Mouse (Mus musculus): ENCODE measurements around the gene Gdpd3. TPM values are rescaled to one million over a fixed set of nuclear protein-coding genes. Genes with fewer than 3 reads are reported as not detected.

Gene Gdpd3
- total and polyA plus RNA-seq, 2 experiments from 2014 or later, result 0.97 to 2.5 TPM

DNA sequence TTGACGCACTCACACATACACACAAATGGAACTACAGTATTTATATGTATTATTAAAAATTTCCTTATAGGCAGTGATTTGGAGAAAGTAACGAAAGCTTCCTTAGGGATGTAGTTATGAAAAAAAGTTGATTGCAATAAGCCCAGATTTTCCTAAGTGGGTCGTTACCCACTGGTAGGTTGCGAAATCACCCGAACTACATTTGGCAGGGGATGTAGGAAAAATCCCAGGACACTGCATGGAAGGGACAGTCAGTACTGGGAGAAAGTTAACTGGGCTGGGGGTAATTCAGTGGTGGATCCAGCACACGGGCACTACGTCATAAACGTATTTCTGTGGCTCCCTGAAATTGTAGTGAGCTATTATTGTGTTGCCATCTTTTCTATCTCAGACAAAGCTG, 50.4 kb downstream of the Gdpd3 start:
- H3K36me3 ChIP-seq (ENCODE audit: insufficient read depth), result no peaks in the 10 kb centered on the region
- H3K27me3 ChIP-seq (ENCODE audit: insufficient read depth, low read length), result no peaks in the 10 kb centered on the region
- H3K4me1 ChIP-seq (ENCODE audit: insufficient read depth), result no peaks in the 10 kb centered on the region
- no peak for DNase-seq
- H3K4me2 ChIP-seq (ENCODE audit: low read depth), result no peak overlapping the region
- H3K9me3 ChIP-seq (ENCODE audit: low read length), result no peaks in the 10 kb centered on the region
- H3K4me3 ChIP-seq (ENCODE audit: low read depth, low read length), result no peak overlapping the region
- 83% methylated on average over 8 of the region's 8 CpGs for whole genome bisulfite sequencing
- no peak overlapping the region for H3K9ac ChIP-seq
- no peak for TF ChIP-seq CTCF (IDR thresholded peaks at IDR 0.05; ENCODE audit: low read depth)
- no peak overlapping the region for H3K27ac ChIP-seq (ENCODE audit: low read depth, low read length)
- no peak for ATAC-seq

DNA sequence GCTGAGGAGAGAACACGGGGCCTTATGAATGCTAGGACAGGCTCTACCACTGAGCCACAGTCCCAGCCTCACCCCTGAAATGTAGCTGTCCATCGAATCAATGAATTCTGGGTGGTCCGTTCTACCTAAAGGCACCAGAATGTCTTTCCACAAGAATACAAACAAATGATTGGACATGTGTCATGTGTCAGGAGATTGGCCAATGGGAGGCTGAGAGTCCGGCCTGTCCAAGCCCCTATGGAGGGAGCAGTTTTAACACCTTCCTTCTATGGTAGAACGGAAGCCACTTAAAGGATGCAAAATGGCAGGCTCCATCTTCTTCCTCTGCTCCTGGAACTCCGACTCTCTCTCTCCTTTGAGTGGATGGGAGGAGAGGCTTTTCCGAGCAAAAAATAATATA, 51.5 kb downstream of the Gdpd3 start:
- Histone ChIP-seq H3K9ac (no peak overlapping the region), H3K4me2 (ENCODE audit: low read depth) (no peak overlapping the region)

DNA sequence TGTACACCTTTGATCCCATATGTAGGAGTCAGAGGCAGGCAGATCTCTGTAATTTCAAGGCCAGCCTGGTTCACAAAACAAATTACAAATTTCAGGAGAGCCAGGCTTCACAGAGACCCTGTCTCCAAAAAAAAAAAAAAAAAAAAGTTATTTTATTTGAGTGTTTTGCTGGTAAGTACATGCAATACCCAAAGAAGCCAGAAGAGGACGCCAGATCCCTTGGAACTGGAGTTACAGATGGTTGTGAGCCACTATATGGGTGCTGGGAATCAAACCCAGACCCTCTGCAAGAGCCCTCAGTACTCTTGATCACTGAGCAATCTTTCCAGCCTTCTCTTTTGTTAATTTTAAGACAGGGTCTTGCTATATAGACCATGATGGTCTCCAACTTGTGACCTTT, 52.7 kb downstream of the Gdpd3 start:
- Histone ChIP-seq H3K4me3 (ENCODE audit: low read depth, low read length) (no peak overlapping the region), H3K9me3 (ENCODE audit: low read length) (no peaks in the 10 kb centered on the region), H3K9ac (no peak overlapping the region), H3K27me3 (ENCODE audit: insufficient read depth, low read length) (no peaks in the 10 kb centered on the region), H3K4me1 (ENCODE audit: insufficient read depth) (peaks cover 7% of the 10 kb centered on the region; the same call in 1 of the 2 replicates), H3K4me2 (ENCODE audit: low read depth) (no peak overlapping the region), H3K27ac (ENCODE audit: low read depth, low read length) (no peak overlapping the region), H3K36me3 (ENCODE audit: insufficient read depth) (no peaks in the 10 kb centered on the region)
- ATAC-seq (no peak), DNase-seq (no peak)
- peak; percentile 31 for TF ChIP-seq CTCF (IDR thresholded peaks at IDR 0.05; ENCODE audit: low read depth)
- 45% methylated on average over 1 of the region's 1 CpGs for WGBS

More for the DNA sequence above, 51.5 kb downstream of the Gdpd3 start:
- Histone ChIP-seq H3K27ac (ENCODE audit: low read depth, low read length) (no peak overlapping the region), H3K9me3 (ENCODE audit: low read length) (no peaks in the 10 kb centered on the region), H3K36me3 (ENCODE audit: insufficient read depth) (no peaks in the 10 kb centered on the region), H3K27me3 (ENCODE audit: insufficient read depth, low read length) (no peaks in the 10 kb centered on the region), H3K4me1 (ENCODE audit: insufficient read depth) (peaks cover 7% of the 10 kb centered on the region; the same call in 1 of the 2 replicates), H3K4me3 (ENCODE audit: low read depth, low read length) (no peak overlapping the region)
- ATAC-seq (no peak), DNase-seq (no peak)
- no peak for TF ChIP-seq CTCF (IDR thresholded peaks at IDR 0.05; ENCODE audit: low read depth)
- WGBS, result 87% methylated on average over 7 of the region's 7 CpGs

DNA sequence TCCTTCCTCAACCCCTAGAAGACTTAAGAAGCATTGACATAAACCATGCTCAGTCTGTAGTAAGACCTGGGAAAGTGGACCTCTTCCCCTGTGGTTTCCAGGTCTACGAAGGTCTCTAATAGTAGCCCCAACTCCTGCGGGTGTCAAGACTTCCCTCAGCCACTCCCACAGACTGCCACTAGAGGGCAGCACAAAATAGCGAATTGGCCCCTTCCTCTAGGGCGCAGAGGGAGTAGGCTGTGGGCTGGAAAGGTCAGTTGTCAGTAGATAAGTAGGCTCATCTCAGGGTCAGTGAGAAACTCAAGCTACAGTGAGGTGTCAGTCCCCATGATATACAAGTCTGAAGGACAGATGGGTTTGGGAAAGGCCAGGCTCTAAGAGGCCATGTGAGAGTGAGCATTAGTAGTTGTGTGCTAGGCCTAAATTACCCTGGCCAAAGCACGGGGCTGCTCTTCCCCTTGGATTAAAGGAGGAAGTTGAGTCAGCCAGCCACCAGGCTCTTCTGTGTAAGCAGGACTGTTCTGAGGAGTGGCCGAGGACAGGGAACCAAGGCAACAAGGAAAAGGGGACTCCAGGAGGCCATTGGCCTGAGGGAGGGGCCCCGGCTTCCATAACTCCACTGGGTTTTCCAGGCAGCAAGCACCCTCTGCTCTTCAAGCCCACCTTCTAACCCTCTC, 55.8 kb downstream of the Gdpd3 start:
- TF ChIP-seq CTCF (IDR thresholded peaks at IDR 0.05; ENCODE audit: low read depth), result peak; percentile 97
- DNase-seq, result peak; percentile 89
- Histone ChIP-seq H3K9me3 (ENCODE audit: low read length) (no peaks in the 10 kb centered on the region), H3K4me3 (ENCODE audit: low read depth, low read length) (peak overlapping the region; percentile 88; the same call in 1 of the 2 replicates), H3K4me2 (ENCODE audit: low read depth) (peak overlapping the region; percentile 81), H3K4me1 (ENCODE audit: insufficient read depth) (peaks cover 10% of the 10 kb centered on the region; the same call in 1 of the 2 replicates), H3K9ac (peak overlapping the region; percentile 87; the same call in 1 of the 2 replicates), H3K36me3 (ENCODE audit: insufficient read depth) (peaks cover 6% of the 10 kb centered on the region; the same call in 1 of the 2 replicates), H3K27ac (ENCODE audit: low read depth, low read length) (peak overlapping the region; percentile 84; the same call in 1 of the 2 replicates), H3K27me3 (ENCODE audit: insufficient read depth, low read length) (no peaks in the 10 kb centered on the region)
- ATAC-seq, result peak; percentile 56
- 22% methylated on average over 7 of the region's 7 CpGs for WGBS

DNA sequence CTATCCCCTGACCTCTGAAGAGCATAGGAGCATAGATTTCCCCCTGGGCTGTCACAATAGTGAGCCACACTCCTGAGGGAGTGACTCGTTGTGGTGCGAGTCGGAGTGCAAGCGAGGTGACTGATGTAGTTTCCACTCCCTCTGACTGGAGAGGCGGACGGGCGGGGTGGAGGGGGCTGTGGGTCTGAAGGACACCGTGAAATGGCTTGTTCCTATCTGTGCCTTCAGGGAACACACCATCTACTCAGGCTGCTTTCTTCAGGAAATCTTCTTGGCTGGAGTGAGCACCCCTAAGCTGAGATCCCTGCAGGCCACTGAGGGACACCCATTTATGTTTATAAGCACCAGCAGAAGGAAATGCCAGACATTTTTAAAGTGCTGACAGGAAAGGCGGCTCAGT, 56.6 kb downstream of the Gdpd3 start:
- Histone ChIP-seq H3K4me2 (ENCODE audit: low read depth) (peak overlapping the region; percentile 81), H3K36me3 (ENCODE audit: insufficient read depth) (peaks cover 12% of the 10 kb centered on the region; the same call in 1 of the 2 replicates), H3K4me1 (ENCODE audit: insufficient read depth) (peaks cover 10% of the 10 kb centered on the region; the same call in 1 of the 2 replicates), H3K27ac (ENCODE audit: low read depth, low read length) (peak overlapping the region; percentile 84), H3K27me3 (ENCODE audit: insufficient read depth, low read length) (no peaks in the 10 kb centered on the region), H3K9ac (peak overlapping the region; percentile 87), H3K9me3 (ENCODE audit: low read length) (no peaks in the 10 kb centered on the region), H3K4me3 (ENCODE audit: low read depth, low read length) (peak overlapping the region; percentile 88)
- WGBS, result 18% methylated on average over 9 of the region's 9 CpGs
- ATAC-seq (peak; percentile 15; the same call in 1 of the 2 replicates), DNase-seq (peak; percentile 35)
- no peak for TF ChIP-seq CTCF (IDR thresholded peaks at IDR 0.05; ENCODE audit: low read depth)

DNA sequence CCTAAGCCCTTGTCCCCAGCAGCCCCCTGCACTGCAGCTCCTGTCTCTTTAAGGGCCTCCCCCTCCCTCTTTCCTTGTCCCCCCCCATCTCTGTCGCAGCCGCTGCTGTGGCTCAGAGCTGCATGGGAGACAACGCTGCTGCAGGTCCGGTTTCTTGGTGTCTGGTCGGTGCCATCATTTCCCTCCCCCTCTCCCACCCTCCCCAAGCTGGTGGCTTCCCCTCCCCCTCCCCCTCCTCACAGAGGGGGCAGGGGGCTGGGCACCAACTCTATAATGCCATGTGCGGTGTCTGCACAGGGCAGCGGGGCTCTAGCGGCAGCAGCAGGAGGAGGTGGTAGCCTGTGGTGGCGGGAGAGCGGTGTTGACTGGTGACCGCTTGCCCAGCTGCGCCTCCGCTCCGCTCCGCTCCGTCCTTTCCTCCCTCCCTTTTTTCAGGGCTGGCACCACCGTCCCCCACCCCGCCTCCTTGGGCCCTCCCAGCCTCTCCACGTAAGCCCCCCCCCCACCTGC, 57.1 kb downstream of the Gdpd3 start:
- peak; percentile 88 for ATAC-seq

DNA sequence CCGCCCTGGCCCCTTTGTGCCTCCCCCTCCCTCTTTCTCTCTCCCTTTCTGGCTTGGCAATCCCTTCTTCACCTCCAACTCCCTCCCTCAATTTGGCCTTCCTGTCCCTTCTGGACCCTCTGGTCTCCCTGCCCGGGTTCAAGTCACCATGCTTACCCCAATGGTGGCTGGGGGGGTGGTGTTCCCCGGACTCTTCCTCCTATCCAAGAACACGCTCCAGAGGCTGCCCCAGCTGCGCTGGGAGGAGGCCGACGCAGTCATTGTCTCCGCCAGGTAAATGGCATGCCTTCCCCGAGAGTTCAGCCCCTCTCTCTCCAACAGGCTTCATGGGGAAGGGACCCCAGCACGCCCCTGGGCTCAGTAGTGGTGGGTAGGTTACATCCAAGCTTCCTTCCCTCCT, 57.8 kb downstream of the Gdpd3 start:
- Histone ChIP-seq H3K36me3 (ENCODE audit: insufficient read depth) (peaks cover 19% of the 10 kb centered on the region), H3K4me2 (ENCODE audit: low read depth) (peak overlapping the region; percentile 81), H3K27me3 (ENCODE audit: insufficient read depth, low read length) (no peaks in the 10 kb centered on the region), H3K4me3 (ENCODE audit: low read depth, low read length) (peak overlapping the region; percentile 88), H3K9me3 (ENCODE audit: low read length) (no peaks in the 10 kb centered on the region), H3K27ac (ENCODE audit: low read depth, low read length) (peak overlapping the region; percentile 84; the same call in 1 of the 2 replicates), H3K4me1 (ENCODE audit: insufficient read depth) (peaks cover 10% of the 10 kb centered on the region; the same call in 1 of the 2 replicates), H3K9ac (peak overlapping the region; percentile 87)
- WGBS, result 6% methylated on average over 10 of the region's 10 CpGs
- peak; percentile 39 for DNase-seq
- ATAC-seq, result no peak
- TF ChIP-seq CTCF (IDR thresholded peaks at IDR 0.05; ENCODE audit: low read depth), result no peak

More for the DNA sequence above, 57.1 kb downstream of the Gdpd3 start:
- no peaks in the 10 kb centered on the region for H3K9me3 ChIP-seq (ENCODE audit: low read length)
- TF ChIP-seq CTCF (IDR thresholded peaks at IDR 0.05; ENCODE audit: low read depth), result no peak
- peaks cover 12% of the 10 kb centered on the region; the same call in 1 of the 2 replicates for H3K36me3 ChIP-seq (ENCODE audit: insufficient read depth)
- peak; percentile 73 for DNase-seq
- peak overlapping the region; percentile 87 for H3K9ac ChIP-seq
- 5% methylated on average over 15 of the region's 19 CpGs for WGBS
- H3K4me1 ChIP-seq (ENCODE audit: insufficient read depth), result peaks cover 10% of the 10 kb centered on the region; the same call in 1 of the 2 replicates
- H3K27ac ChIP-seq (ENCODE audit: low read depth, low read length), result peak overlapping the region; percentile 84
- peak overlapping the region; percentile 81 for H3K4me2 ChIP-seq (ENCODE audit: low read depth)
- peak overlapping the region; percentile 88 for H3K4me3 ChIP-seq (ENCODE audit: low read depth, low read length)
- H3K27me3 ChIP-seq (ENCODE audit: insufficient read depth, low read length), result no peaks in the 10 kb centered on the region

Other genes starting within 250 kb of the Gdpd3 start
- 113 and 137 TPM in 2 replicates for gene Eif3c, start 199.9 kb upstream of the Gdpd3 start, total RNA-seq (2014; rRNA removed)
- 200 and 205 TPM in 2 replicates for gene Eif3c, start 199.9 kb upstream of the Gdpd3 start, polyA plus RNA-seq (2015; fragmentation: Nextera tagmentation; extraction: Ambion mirVana)
- gene Apobr, start 181.4 kb upstream of the Gdpd3 start, total RNA-seq (2014; rRNA removed), result 0.08 and 0.33 TPM in 2 replicates
- 0.16 and 0.39 TPM in 2 replicates for gene Apobr, start 181.4 kb upstream of the Gdpd3 start, polyA plus RNA-seq (2015; fragmentation: Nextera tagmentation; extraction: Ambion mirVana)
- gene Cln3, start 180.5 kb upstream of the Gdpd3 start, total RNA-seq (2014; rRNA removed), result 26.9 and 29.0 TPM in 2 replicates
- gene Cln3, start 180.5 kb upstream of the Gdpd3 start, polyA plus RNA-seq (2015; fragmentation: Nextera tagmentation; extraction: Ambion mirVana), result 22.1 and 23.8 TPM in 2 replicates
- gene Il27, start 171.4 kb upstream of the Gdpd3 start, total RNA-seq (2014; rRNA removed), result not detected in 2 replicates
- not detected in 2 replicates for gene Il27, start 171.4 kb upstream of the Gdpd3 start, polyA plus RNA-seq (2015; fragmentation: Nextera tagmentation; extraction: Ambion mirVana)
- 4.8 and 7.3 TPM in 2 replicates for gene Nupr1, start 135.5 kb upstream of the Gdpd3 start, total RNA-seq (2014; rRNA removed)
- 15.5 and 18.0 TPM in 2 replicates for gene Nupr1, start 135.5 kb upstream of the Gdpd3 start, polyA plus RNA-seq (2015; fragmentation: Nextera tagmentation; extraction: Ambion mirVana)
- 22.8 and 37.1 TPM in 2 replicates for gene Sgf29, start 117.0 kb upstream of the Gdpd3 start, total RNA-seq (2014; rRNA removed)
- 59.6 and 62.3 TPM in 2 replicates for gene Sgf29, start 117.0 kb upstream of the Gdpd3 start, polyA plus RNA-seq (2015; fragmentation: Nextera tagmentation; extraction: Ambion mirVana)
- 15.8 and 22.8 TPM in 2 replicates for gene Sult1a1, start 89.9 kb upstream of the Gdpd3 start, total RNA-seq (2014; rRNA removed)
- gene Sult1a1, start 89.9 kb upstream of the Gdpd3 start, polyA plus RNA-seq (2015; fragmentation: Nextera tagmentation; extraction: Ambion mirVana), result 15.4 and 16.0 TPM in 2 replicates
- gene Bola2, start 70.9 kb upstream of the Gdpd3 start, total RNA-seq (2014; rRNA removed), result 66.9 and 115 TPM in 2 replicates
- gene Bola2, start 70.9 kb upstream of the Gdpd3 start, polyA plus RNA-seq (2015; fragmentation: Nextera tagmentation; extraction: Ambion mirVana), result 139 and 205 TPM in 2 replicates
- gene Slx1b, start 70.5 kb upstream of the Gdpd3 start, total RNA-seq (2014; rRNA removed), result 15.8 and 17.9 TPM in 2 replicates
- 7.5 and 10.1 TPM in 2 replicates for gene Slx1b, start 70.5 kb upstream of the Gdpd3 start, polyA plus RNA-seq (2015; fragmentation: Nextera tagmentation; extraction: Ambion mirVana)
- 121 and 169 TPM in 2 replicates for gene Coro1a, start 58.5 kb upstream of the Gdpd3 start, total RNA-seq (2014; rRNA removed)
- 118 and 146 TPM in 2 replicates for gene Coro1a, start 58.5 kb upstream of the Gdpd3 start, polyA plus RNA-seq (2015; fragmentation: Nextera tagmentation; extraction: Ambion mirVana)
- gene Mapk3, start 6.7 kb upstream of the Gdpd3 start, total RNA-seq (2014; rRNA removed), result 108 and 131 TPM in 2 replicates
- 118 and 133 TPM in 2 replicates for gene Mapk3, start 6.7 kb upstream of the Gdpd3 start, polyA plus RNA-seq (2015; fragmentation: Nextera tagmentation; extraction: Ambion mirVana)
- gene Ypel3, start 10.6 kb downstream of the Gdpd3 start, total RNA-seq (2014; rRNA removed), result 162 and 237 TPM in 2 replicates
- 223 and 250 TPM in 2 replicates for gene Ypel3, start 10.6 kb downstream of the Gdpd3 start, polyA plus RNA-seq (2015; fragmentation: Nextera tagmentation; extraction: Ambion mirVana)
- 0.31 and 0.38 TPM in 2 replicates for gene Tbx6, start 15.1 kb downstream of the Gdpd3 start, total RNA-seq (2014; rRNA removed)
- 0.10 and 0.11 TPM in 2 replicates for gene Tbx6, start 15.1 kb downstream of the Gdpd3 start, polyA plus RNA-seq (2015; fragmentation: Nextera tagmentation; extraction: Ambion mirVana)
- gene Ppp4c, start 26.2 kb downstream of the Gdpd3 start, total RNA-seq (2014; rRNA removed), result 114 and 119 TPM in 2 replicates
- 161 and 172 TPM in 2 replicates for gene Ppp4c, start 26.2 kb downstream of the Gdpd3 start, polyA plus RNA-seq (2015; fragmentation: Nextera tagmentation; extraction: Ambion mirVana)
- gene Fam57b, start 31.3 kb downstream of the Gdpd3 start, total RNA-seq (2014; rRNA removed), result 33.2 and 34.4 TPM in 2 replicates
- gene Fam57b, start 31.3 kb downstream of the Gdpd3 start, polyA plus RNA-seq (2015; fragmentation: Nextera tagmentation; extraction: Ambion mirVana), result 39.0 and 42.6 TPM in 2 replicates
- not detected in 2 replicates for gene 4930451I11Rik, start 65.3 kb downstream of the Gdpd3 start, total RNA-seq (2014; rRNA removed)
- 0.62 TPM in 1 of 2 replicates, not detected in the other for gene 4930451I11Rik, start 65.3 kb downstream of the Gdpd3 start, polyA plus RNA-seq (2015; fragmentation: Nextera tagmentation; extraction: Ambion mirVana)
- 35.7 and 148 TPM in 2 replicates for gene Doc2a, start 81.1 kb downstream of the Gdpd3 start, total RNA-seq (2014; rRNA removed)
- 31.5 and 32.5 TPM in 2 replicates for gene Doc2a, start 81.1 kb downstream of the Gdpd3 start, polyA plus RNA-seq (2015; fragmentation: Nextera tagmentation; extraction: Ambion mirVana)
- gene Hirip3, start 95.6 kb downstream of the Gdpd3 start, total RNA-seq (2014; rRNA removed), result 11.7 and 21.3 TPM in 2 replicates
- gene Hirip3, start 95.6 kb downstream of the Gdpd3 start, polyA plus RNA-seq (2015; fragmentation: Nextera tagmentation; extraction: Ambion mirVana), result 9.9 and 19.5 TPM in 2 replicates
- gene Ino80e, start 96.0 kb downstream of the Gdpd3 start, total RNA-seq (2014; rRNA removed), result 62.8 and 69.9 TPM in 2 replicates
- gene Ino80e, start 96.0 kb downstream of the Gdpd3 start, polyA plus RNA-seq (2015; fragmentation: Nextera tagmentation; extraction: Ambion mirVana), result 102 and 107 TPM in 2 replicates
- 100 and 110 TPM in 2 replicates for gene Taok2, start 118.4 kb downstream of the Gdpd3 start, total RNA-seq (2014; rRNA removed)
- 30.5 and 42.6 TPM in 2 replicates for gene Taok2, start 118.4 kb downstream of the Gdpd3 start, polyA plus RNA-seq (2015; fragmentation: Nextera tagmentation; extraction: Ambion mirVana)
- gene Tmem219, start 156.6 kb downstream of the Gdpd3 start, total RNA-seq (2014; rRNA removed), result 22.8 and 23.8 TPM in 2 replicates
- gene Tmem219, start 156.6 kb downstream of the Gdpd3 start, polyA plus RNA-seq (2015; fragmentation: Nextera tagmentation; extraction: Ambion mirVana), result 44.7 and 45.4 TPM in 2 replicates
- 140 and 142 TPM in 2 replicates for gene Kctd13, start 162.5 kb downstream of the Gdpd3 start, total RNA-seq (2014; rRNA removed)
- gene Kctd13, start 162.5 kb downstream of the Gdpd3 start, polyA plus RNA-seq (2015; fragmentation: Nextera tagmentation; extraction: Ambion mirVana), result 218 and 222 TPM in 2 replicates
- 14.3 and 37.2 TPM in 2 replicates for gene Asphd1, start 183.2 kb downstream of the Gdpd3 start, total RNA-seq (2014; rRNA removed)
- 10.3 and 13.6 TPM in 2 replicates for gene Asphd1, start 183.2 kb downstream of the Gdpd3 start, polyA plus RNA-seq (2015; fragmentation: Nextera tagmentation; extraction: Ambion mirVana)
- 104 and 160 TPM in 2 replicates for gene Sez6l2, start 184.2 kb downstream of the Gdpd3 start, total RNA-seq (2014; rRNA removed)
- 38.3 and 45.3 TPM in 2 replicates for gene Sez6l2, start 184.2 kb downstream of the Gdpd3 start, polyA plus RNA-seq (2015; fragmentation: Nextera tagmentation; extraction: Ambion mirVana)
- gene Cdipt, start 209.6 kb downstream of the Gdpd3 start, total RNA-seq (2014; rRNA removed), result 120 and 158 TPM in 2 replicates
- 134 and 137 TPM in 2 replicates for gene Cdipt, start 209.6 kb downstream of the Gdpd3 start, polyA plus RNA-seq (2015; fragmentation: Nextera tagmentation; extraction: Ambion mirVana)
- gene Cdiptos, start 209.8 kb downstream of the Gdpd3 start, total RNA-seq (2014; rRNA removed), result not detected in 2 replicates
- 0.53 and 0.62 TPM in 2 replicates for gene Cdiptos, start 209.8 kb downstream of the Gdpd3 start, polyA plus RNA-seq (2015; fragmentation: Nextera tagmentation; extraction: Ambion mirVana)
- gene Mvp, start 248.3 kb downstream of the Gdpd3 start, total RNA-seq (2014; rRNA removed), result 4.8 and 6.9 TPM in 2 replicates
- gene Mvp, start 248.3 kb downstream of the Gdpd3 start, polyA plus RNA-seq (2015; fragmentation: Nextera tagmentation; extraction: Ambion mirVana), result 3.3 and 3.4 TPM in 2 replicates

Measured in forebrain, postnatal 0 days (tissue).